Mouse (Mus musculus): ENCODE results near the gene Dclk3. TPM values are rescaled to one million over a fixed set of nuclear protein-coding genes. Genes with fewer than 3 reads are reported as not detected.

The Dclk3 gene
- 1.7 and 1.9 TPM in 2 replicates for polyA plus RNA-seq (2015; fragmentation: Nextera tagmentation; extraction: Ambion mirVana)

GRCm38 (mm10) chr9:111438904-111439835 lies at the start of gene Dclk3:
TSS of gene Dclk3 (plus strand) at chr9:111439081.
- peak within 1 kb of the TSS; percentile 68 for H3K4me3 ChIP-seq
- no peak within 1 kb of the TSS for H3K27ac ChIP-seq (replicated peaks)
- ATAC-seq (ENCODE audit: extremely low read depth, insufficient number of reproducible peaks, low FRiP score, low TSS enrichment), result no peak; the same call in 1 of the 2 replicates
- 3% methylated on average over 57 of the region's 57 CpGs for WGBS
- peaks cover 14% of the 10 kb centered on the region for H3K4me1 ChIP-seq
- H3K9me3 ChIP-seq, result no peaks in the 10 kb centered on the region
- H3K27me3 ChIP-seq (replicated peaks), result peaks cover 37% of the 10 kb centered on the region
- peak within 1 kb of the TSS; percentile 86 for H3K4me2 ChIP-seq
- no peaks in the 10 kb centered on the region for H3K36me3 ChIP-seq
- peak within 1 kb of the TSS; percentile 78 for H3K9ac ChIP-seq

- no peak for ATAC-seq (ENCODE audit: extremely low read depth, insufficient number of reproducible peaks, low FRiP score, low TSS enrichment)
- peaks cover 7% of the 10 kb centered on the region; the same call in 1 of the 2 replicates for H3K27me3 ChIP-seq (replicated peaks)
- no peak overlapping the region for H3K4me3 ChIP-seq
- 76% methylated on average over 9 of the region's 9 CpGs for WGBS
- H3K9me3 ChIP-seq, result no peaks in the 10 kb centered on the region
- no peak overlapping the region for H3K9ac ChIP-seq
- no peaks in the 10 kb centered on the region for H3K36me3 ChIP-seq
- H3K27ac ChIP-seq (replicated peaks), result no peak overlapping the region
- H3K4me1 ChIP-seq, result no peaks in the 10 kb centered on the region
- no peak overlapping the region for H3K4me2 ChIP-seq
Observed at GRCm38 (mm10) chr9:111390016-111390415, 48.9 kb upstream of the Dclk3 start.

GRCm38 (mm10) chr9:111391036-111391435 lies 47.8 kb upstream of the Dclk3 start:
- Histone ChIP-seq H3K9me3 (no peaks in the 10 kb centered on the region), H3K9ac (no peak overlapping the region), H3K27me3 (replicated peaks) (peaks cover 7% of the 10 kb centered on the region; the same call in 1 of the 2 replicates), H3K27ac (replicated peaks) (no peak overlapping the region), H3K4me2 (no peak overlapping the region), H3K36me3 (no peaks in the 10 kb centered on the region), H3K4me1 (no peaks in the 10 kb centered on the region), H3K4me3 (no peak overlapping the region)
- 74% methylated on average over 8 of the region's 8 CpGs for WGBS
- ATAC-seq (ENCODE audit: extremely low read depth, insufficient number of reproducible peaks, low FRiP score, low TSS enrichment), result no peak

GRCm38 (mm10) chr9:111391926-111392442 lies 46.9 kb upstream of the Dclk3 start:
- peaks cover 7% of the 10 kb centered on the region; the same call in 1 of the 2 replicates for H3K27me3 ChIP-seq (replicated peaks)
- no peak overlapping the region for H3K4me3 ChIP-seq
- 78% methylated on average over 18 of the region's 18 CpGs for WGBS
- no peak overlapping the region for H3K9ac ChIP-seq
- H3K9me3 ChIP-seq, result no peaks in the 10 kb centered on the region
- no peak for ATAC-seq (ENCODE audit: extremely low read depth, insufficient number of reproducible peaks, low FRiP score, low TSS enrichment)
- no peak overlapping the region for H3K27ac ChIP-seq (replicated peaks)
- no peaks in the 10 kb centered on the region for H3K4me1 ChIP-seq
- H3K36me3 ChIP-seq, result no peaks in the 10 kb centered on the region
- H3K4me2 ChIP-seq, result no peak overlapping the region

- no peak for ATAC-seq (ENCODE audit: extremely low read depth, insufficient number of reproducible peaks, low FRiP score, low TSS enrichment)
- Histone ChIP-seq H3K4me1 (no peaks in the 10 kb centered on the region), H3K4me3 (no peak overlapping the region), H3K27ac (replicated peaks) (no peak overlapping the region), H3K4me2 (no peak overlapping the region), H3K9me3 (no peaks in the 10 kb centered on the region), H3K27me3 (replicated peaks) (peaks cover 7% of the 10 kb centered on the region; the same call in 1 of the 2 replicates), H3K36me3 (no peaks in the 10 kb centered on the region), H3K9ac (no peak overlapping the region)
- 71% methylated on average over 5 of the region's 5 CpGs for WGBS
Observed at GRCm38 (mm10) chr9:111395265-111395664, 43.6 kb upstream of the Dclk3 start.

- no peak overlapping the region for H3K27ac ChIP-seq (replicated peaks)
- no peak overlapping the region for H3K4me3 ChIP-seq
- no peaks in the 10 kb centered on the region for H3K27me3 ChIP-seq (replicated peaks)
- no peak for ATAC-seq (ENCODE audit: extremely low read depth, insufficient number of reproducible peaks, low FRiP score, low TSS enrichment)
- H3K4me2 ChIP-seq, result no peak overlapping the region
- H3K9me3 ChIP-seq, result no peaks in the 10 kb centered on the region
- WGBS, result 75% methylated on average over 2 of the region's 2 CpGs
- H3K36me3 ChIP-seq, result no peaks in the 10 kb centered on the region
- no peaks in the 10 kb centered on the region for H3K4me1 ChIP-seq
- H3K9ac ChIP-seq, result no peak overlapping the region
Observed at GRCm38 (mm10) chr9:111398059-111398458, 40.8 kb upstream of the Dclk3 start.

GRCm38 (mm10) chr9:111400089-111400488 lies 38.8 kb upstream of the Dclk3 start:
- Histone ChIP-seq H3K27ac (replicated peaks) (no peak overlapping the region), H3K36me3 (no peaks in the 10 kb centered on the region), H3K4me2 (no peak overlapping the region), H3K9me3 (no peaks in the 10 kb centered on the region), H3K4me1 (0 out of 2 replicates have a peak, but pooled peaks cover 4% of the 10 kb centered on the region), H3K9ac (no peak overlapping the region), H3K4me3 (no peak overlapping the region), H3K27me3 (replicated peaks) (no peaks in the 10 kb centered on the region)
- ATAC-seq (ENCODE audit: extremely low read depth, insufficient number of reproducible peaks, low FRiP score, low TSS enrichment), result no peak
- WGBS, result 73% methylated on average over 4 of the region's 4 CpGs

GRCm38 (mm10) chr9:111403159-111403558 lies 35.7 kb upstream of the Dclk3 start:
- Histone ChIP-seq H3K9ac (no peak overlapping the region), H3K4me1 (0 out of 2 replicates have a peak, but pooled peaks cover 7% of the 10 kb centered on the region), H3K4me2 (no peak overlapping the region), H3K4me3 (no peak overlapping the region), H3K27me3 (replicated peaks) (no peaks in the 10 kb centered on the region), H3K9me3 (no peaks in the 10 kb centered on the region), H3K27ac (replicated peaks) (no peak overlapping the region), H3K36me3 (no peaks in the 10 kb centered on the region)
- WGBS, result 69% methylated on average over 4 of the region's 4 CpGs
- no peak for ATAC-seq (ENCODE audit: extremely low read depth, insufficient number of reproducible peaks, low FRiP score, low TSS enrichment)

- Histone ChIP-seq H3K4me3 (no peak overlapping the region), H3K27me3 (replicated peaks) (no peaks in the 10 kb centered on the region), H3K9ac (no peak overlapping the region), H3K4me1 (0 out of 2 replicates have a peak, but pooled peaks cover 10% of the 10 kb centered on the region), H3K4me2 (no peak overlapping the region), H3K36me3 (no peaks in the 10 kb centered on the region), H3K9me3 (no peaks in the 10 kb centered on the region), H3K27ac (replicated peaks) (no peak overlapping the region)
- WGBS, result 69% methylated on average over 12 of the region's 12 CpGs
- no peak for ATAC-seq (ENCODE audit: extremely low read depth, insufficient number of reproducible peaks, low FRiP score, low TSS enrichment)
Observed at GRCm38 (mm10) chr9:111404346-111405079, 34.4 kb upstream of the Dclk3 start.

GRCm38 (mm10) chr9:111405080-111405428 lies 33.8 kb upstream of the Dclk3 start:
- Histone ChIP-seq H3K36me3 (no peaks in the 10 kb centered on the region), H3K4me3 (no peak overlapping the region), H3K4me2 (no peak overlapping the region), H3K9ac (no peak overlapping the region), H3K9me3 (no peaks in the 10 kb centered on the region), H3K27ac (replicated peaks) (no peak overlapping the region), H3K27me3 (replicated peaks) (no peaks in the 10 kb centered on the region), H3K4me1 (0 out of 2 replicates have a peak, but pooled peaks cover 10% of the 10 kb centered on the region)
- 82% methylated on average over 6 of the region's 6 CpGs for WGBS
- no peak for ATAC-seq (ENCODE audit: extremely low read depth, insufficient number of reproducible peaks, low FRiP score, low TSS enrichment)

GRCm38 (mm10) chr9:111408012-111408411 lies 30.9 kb upstream of the Dclk3 start:
- Histone ChIP-seq H3K9me3 (no peaks in the 10 kb centered on the region), H3K4me3 (no peak overlapping the region), H3K4me2 (no peak overlapping the region), H3K4me1 (0 out of 2 replicates have a peak, but pooled peaks cover 10% of the 10 kb centered on the region), H3K36me3 (no peaks in the 10 kb centered on the region), H3K27ac (replicated peaks) (no peak overlapping the region), H3K9ac (no peak overlapping the region), H3K27me3 (replicated peaks) (no peaks in the 10 kb centered on the region)
- no peak for ATAC-seq (ENCODE audit: extremely low read depth, insufficient number of reproducible peaks, low FRiP score, low TSS enrichment)
- 54% methylated on average over 6 of the region's 6 CpGs for WGBS

Data from heart, embryonic 13.5 days (tissue).